Mouse (Mus musculus) MN1 (cell line): ENCODE results near the gene Zmym4.

Experiments
- DNase-seq: peaks from one replicate; pipeline ENCODE4 v3.0.0-alpha.2; 2016; ENCODE audit warnings: low spot score

Zmym4 gene

GRCm38 (mm10) chr4:126942846-126943245 is 25.1 kb downstream of the Zmym4 start:
- no peak for DNase-seq

GRCm38 (mm10) chr4:126927701-126928100 is 40.2 kb downstream of the Zmym4 start:
- DNase-seq: no peak

GRCm38 (mm10) chr4:126889879-126890278 is 78.1 kb downstream of the Zmym4 start:
- DNase-seq: no peak

GRCm38 (mm10) chr4:126885953-126886352 is 82.0 kb downstream of the Zmym4 start:
- DNase-seq: no peak

- no peak for DNase-seq
Observed at GRCm38 (mm10) chr4:126883602-126884001, 84.3 kb downstream of the Zmym4 start.

GRCm38 (mm10) chr4:126879560-126880275 is 88.2 kb downstream of the Zmym4 start:
- no peak for DNase-seq

GRCm38 (mm10) chr4:126872717-126873116 is 95.2 kb downstream of the Zmym4 start:
- DNase-seq: no peak

GRCm38 (mm10) chr4:126868699-126869098 is 99.2 kb downstream of the Zmym4 start:
- no peak for DNase-seq

- DNase-seq: no peak
Observed at GRCm38 (mm10) chr4:126861514-126862266, 106.2 kb downstream of the Zmym4 start.

GRCm38 (mm10) chr4:126860268-126860986 is 107.5 kb downstream of the Zmym4 start:
- DNase-seq: no peak

GRCm38 (mm10) chr4:126852971-126853370 is 115.0 kb downstream of the Zmym4 start:
- no peak for DNase-seq

- DNase-seq: peak; percentile 62
Observed at GRCm38 (mm10) chr4:126850778-126851080, 117.2 kb downstream of the Zmym4 start.

GRCm38 (mm10) chr4:126850019-126850777 is 117.7 kb downstream of the Zmym4 start:
- DNase-seq: peak; percentile 48

- DNase-seq: no peak
Observed at GRCm38 (mm10) chr4:126846971-126847370, 121.0 kb downstream of the Zmym4 start.

- no peak for DNase-seq
Observed at GRCm38 (mm10) chr4:126845664-126846063, 122.3 kb downstream of the Zmym4 start.

GRCm38 (mm10) chr4:126842911-126843310 is 125.0 kb downstream of the Zmym4 start:
- no peak for DNase-seq

- no peak for DNase-seq
Observed at GRCm38 (mm10) chr4:126840996-126841560, 126.9 kb downstream of the Zmym4 start.

GRCm38 (mm10) chr4:126839873-126840272 is 128.1 kb downstream of the Zmym4 start:
- DNase-seq: peak; percentile 82

GRCm38 (mm10) chr4:126838799-126839198 is 129.1 kb downstream of the Zmym4 start:
- DNase-seq: no peak

GRCm38 (mm10) chr4:126831122-126831521 is 136.8 kb downstream of the Zmym4 start:
- no peak for DNase-seq

GRCm38 (mm10) chr4:126823917-126824316 is 144.0 kb downstream of the Zmym4 start:
- no peak for DNase-seq
